Comparison of ENCODE assay signal across 11 mouse cellular contexts in the genomic region with DNA sequence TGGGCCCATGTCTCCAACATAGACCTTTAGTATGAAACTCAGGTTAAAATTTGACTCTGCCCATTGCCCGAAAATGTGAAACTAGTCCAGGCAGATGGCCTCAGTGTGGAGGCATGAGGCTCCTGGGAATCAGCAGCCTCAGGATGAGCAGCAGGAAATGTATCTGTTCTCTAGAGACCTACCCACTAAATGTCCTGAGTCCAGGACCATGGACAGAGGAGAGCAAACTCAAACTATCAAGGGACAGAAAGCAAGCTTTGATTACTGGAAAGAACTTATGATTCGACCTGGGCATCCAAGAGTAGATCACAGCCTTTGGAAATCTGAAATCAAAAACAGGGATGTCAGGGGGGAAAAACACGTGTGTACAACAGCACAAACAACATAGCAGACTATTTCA.
A peak's percentile ranks its signal among the peaks of the same experiment; 100 is the strongest.
DNase-seq lines count a peak whose midpoint lies in the region; ATAC-seq lines count a peak whose summit lies in the region.
"Had no signal": no experiment of that assay in that cellular context is flagged by ENCODE, and none has a peak within 500 bp of the region (broad histone marks: within the 10 kb centered on the region; RNA-seq: fewer than 3 reads in every experiment).

No protein-coding gene starts in this region.

- no peaks in the 10 kb centered on the region for H3K36me3 ChIP-seq in heart, embryonic 12.5 days
- H3K36me3 ChIP-seq: liver, embryonic 13.5 days had no signal

- DNase-seq in heart, postnatal 10 days: peak; percentile 51 to 61
- peak; percentile 52 for DNase-seq in lung, postnatal 10 days
- no peak for DNase-seq in lung, postnatal 36 days
- DNase-seq in embryo, embryonic 9.5 days (ENCODE audit: extremely low spot score): peak; percentile 44
- DNase-seq in yolk sac, embryonic 10.5 days (ENCODE audit: low spot score): peak; percentile 28
- no peak for DNase-seq in left cerebral cortex, postnatal 4 days
- no peak for DNase-seq in left cerebral cortex, postnatal 10 days (ENCODE audit: extremely low spot score in 1 of 2, low spot score in 2 of 2)
- DNase-seq: cerebellum, adult 11-12 months; liver, embryonic 13.5 days had no signal

- ATAC-seq in heart, embryonic 12.5 days (ENCODE audit: insufficient number of reproducible peaks, low FRiP score): no peak

- no peak overlapping the region for H3K27ac ChIP-seq in heart, embryonic 12.5 days (ENCODE audit: poor library complexity, severe bottlenecking)
- H3K27ac ChIP-seq: liver, embryonic 13.5 days had no signal

- no peaks in the 10 kb centered on the region for H3K27me3 ChIP-seq in heart, embryonic 12.5 days (replicated peaks)
- H3K27me3 ChIP-seq: liver, embryonic 13.5 days had no signal

- no peak overlapping the region for H3K9ac ChIP-seq in heart, embryonic 12.5 days
- H3K9ac ChIP-seq: liver, embryonic 13.5 days had no signal

- no peaks in the 10 kb centered on the region for H3K4me1 ChIP-seq in heart, embryonic 12.5 days (replicated peaks)
- H3K4me1 ChIP-seq: liver, embryonic 13.5 days had no signal

- WGBS in heart, embryonic 12.5 days: 38% methylated on average over 3 of the region's 3 CpGs

- H3K9me3 ChIP-seq in heart, embryonic 12.5 days (replicated peaks): no peaks in the 10 kb centered on the region
- H3K9me3 ChIP-seq: liver, embryonic 13.5 days had no signal

- H3K4me2 ChIP-seq in heart, embryonic 12.5 days: no peak overlapping the region
- H3K4me2 ChIP-seq: liver, embryonic 13.5 days had no signal

- intact Hi-C loops in heart, postnatal 10 days (cut with DNase I): no loop called here
- intact Hi-C loops in left cerebral cortex, postnatal 4 days (cut with DNase I): no loop called here
- intact Hi-C loops in left cerebral cortex, postnatal 10 days (cut with DNase I): no loop called here

- no peak overlapping the region for H3K4me3 ChIP-seq in heart, embryonic 12.5 days
- H3K4me3 ChIP-seq: erythroblast, embryonic 14.5 days; liver, embryonic 13.5 days had no signal

Comparison
In these comparisons a context has a peak if more than half of its experiments do, and no peak if none do; other contexts are left out.
1. DNase-seq: peak in heart, postnatal 10 days (2 of 2), lung, postnatal 10 days (single experiment), embryo, embryonic 9.5 days (single experiment) and yolk sac, embryonic 10.5 days (single experiment); none in lung, postnatal 36 days (single experiment), left cerebral cortex, postnatal 4 days (single experiment) and left cerebral cortex, postnatal 10 days (0 of 2).